Mouse (Mus musculus) mouse trophoblast stem cell (cell line): ENCODE measurements around the gene Vps35l.

Source experiments
- in situ Hi-C, 2 experiments: fragments of 300-500 bp; cut with MseI, MboI; formaldehyde crosslinking; loops; 2 replicates in 1 of 2; 3 replicates in 1 of 2; pipeline ENCODE4 v1.15.1; 2025

The Vps35l gene

DNA sequence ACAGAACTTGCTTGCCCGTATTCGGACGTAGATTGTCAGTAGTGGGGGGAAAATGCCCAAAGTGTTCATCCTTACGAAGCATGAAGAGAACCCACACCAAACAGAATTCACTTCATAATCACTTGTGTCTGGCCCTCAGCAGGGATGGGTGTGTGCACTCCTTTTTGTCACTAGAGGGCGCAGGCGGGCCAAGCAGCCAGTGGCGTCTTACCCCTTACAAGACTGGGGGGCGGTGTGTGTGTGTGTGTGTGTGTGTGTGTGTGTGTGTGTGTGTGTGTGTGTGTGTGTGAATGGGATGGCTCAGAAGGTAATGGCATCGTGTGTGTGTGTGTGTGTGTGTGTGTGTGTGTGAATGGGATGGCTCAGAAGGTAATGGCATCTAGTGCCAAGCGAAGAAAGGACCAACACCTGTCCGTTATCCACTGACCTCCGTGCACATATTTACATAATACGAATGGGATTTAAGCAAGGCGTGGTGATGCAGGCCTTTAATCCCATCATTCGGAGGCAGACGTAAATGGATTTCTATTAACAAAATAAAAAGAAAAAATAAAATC, at the start of gene Vps35l:
TSS of gene Vps35l (plus strand) at position 252 of the 557 bp plus-strand sequence.
- in situ Hi-C loops: no loop called here

DNA sequence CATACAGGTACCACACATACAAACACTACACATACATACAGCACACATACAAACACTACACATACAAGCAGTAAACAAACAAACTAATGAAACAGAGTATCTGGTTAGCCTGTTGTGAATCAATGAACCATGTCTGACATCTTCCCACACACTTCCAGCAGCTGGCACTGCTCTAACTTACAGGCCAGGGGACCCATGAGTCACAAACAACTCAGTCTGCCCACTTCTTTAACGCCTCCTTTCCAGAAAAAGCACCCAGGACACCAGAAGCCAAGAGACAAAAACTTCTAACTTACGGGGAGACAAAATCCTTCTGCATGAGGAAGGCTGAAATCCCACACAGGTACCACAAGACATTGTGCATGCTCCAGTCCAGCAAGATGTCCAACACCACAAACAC, 48.7 kb upstream of the Vps35l start:
- in situ Hi-C loops: no loop called here

- in situ Hi-C loops: no loop called here
These were observed 43.9 kb upstream of the Vps35l start for GRCm38 (mm10) chr7:118696146-118696545.

DNA sequence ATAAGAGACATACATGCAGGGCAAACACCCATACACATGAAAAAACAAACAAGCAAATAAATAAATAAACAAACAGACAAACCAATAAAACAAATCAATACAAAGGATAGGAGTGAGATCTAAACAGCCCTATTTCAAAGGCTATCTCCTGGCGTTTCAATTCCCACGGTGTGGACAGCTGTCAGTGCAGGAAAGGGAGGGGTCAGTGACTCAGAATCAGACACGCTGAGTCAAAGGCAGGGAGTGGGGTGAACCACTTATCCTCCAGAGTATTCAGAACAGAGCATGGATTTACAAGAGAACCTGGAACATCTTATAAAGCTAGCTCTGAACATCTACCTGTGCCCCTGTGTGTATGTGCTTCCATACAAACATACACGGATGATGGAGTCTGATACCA, 42.9 kb upstream of the Vps35l start:
- in situ Hi-C loops: no loop called here

DNA sequence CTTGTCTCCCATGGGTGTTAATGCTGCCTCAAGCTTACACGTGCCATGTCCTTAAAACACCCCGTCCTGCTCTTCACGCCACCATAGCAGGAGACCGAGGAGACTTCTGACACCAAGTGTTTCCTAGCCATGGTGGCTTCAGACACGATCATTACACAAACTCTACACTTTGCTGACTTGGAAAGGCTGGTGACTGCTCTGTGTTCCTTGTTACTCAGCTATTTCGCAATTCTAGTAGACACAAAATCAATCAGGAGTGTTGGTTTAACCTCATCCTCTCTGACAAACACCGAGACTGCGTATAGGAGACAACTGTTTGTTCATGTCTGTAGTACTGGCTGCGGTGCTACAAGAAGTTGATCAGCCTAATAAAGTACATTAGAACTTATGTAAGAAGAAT, 41.1 kb upstream of the Vps35l start:
- in situ Hi-C loops: no loop called here

DNA sequence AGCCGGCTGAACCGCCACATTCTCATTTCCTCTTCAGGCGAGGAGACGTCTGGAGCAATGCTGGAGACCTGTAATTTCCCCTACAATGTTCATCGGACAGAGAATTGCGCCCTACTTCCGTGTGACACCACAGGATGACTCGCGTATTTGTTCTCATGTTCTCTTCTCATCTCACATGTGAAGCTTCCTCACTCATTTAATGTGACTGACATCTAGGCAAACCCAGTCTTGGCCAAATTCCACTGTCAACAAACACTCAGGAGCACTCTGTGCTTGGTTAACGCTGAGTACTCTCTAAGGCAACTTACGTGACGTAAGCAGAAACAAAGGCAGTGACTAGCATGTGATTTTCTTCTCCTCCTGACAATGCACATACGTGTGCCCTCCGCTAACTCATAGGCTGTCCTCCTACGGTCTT, 36.9 kb upstream of the Vps35l start:
- in situ Hi-C loops: no loop called here

DNA sequence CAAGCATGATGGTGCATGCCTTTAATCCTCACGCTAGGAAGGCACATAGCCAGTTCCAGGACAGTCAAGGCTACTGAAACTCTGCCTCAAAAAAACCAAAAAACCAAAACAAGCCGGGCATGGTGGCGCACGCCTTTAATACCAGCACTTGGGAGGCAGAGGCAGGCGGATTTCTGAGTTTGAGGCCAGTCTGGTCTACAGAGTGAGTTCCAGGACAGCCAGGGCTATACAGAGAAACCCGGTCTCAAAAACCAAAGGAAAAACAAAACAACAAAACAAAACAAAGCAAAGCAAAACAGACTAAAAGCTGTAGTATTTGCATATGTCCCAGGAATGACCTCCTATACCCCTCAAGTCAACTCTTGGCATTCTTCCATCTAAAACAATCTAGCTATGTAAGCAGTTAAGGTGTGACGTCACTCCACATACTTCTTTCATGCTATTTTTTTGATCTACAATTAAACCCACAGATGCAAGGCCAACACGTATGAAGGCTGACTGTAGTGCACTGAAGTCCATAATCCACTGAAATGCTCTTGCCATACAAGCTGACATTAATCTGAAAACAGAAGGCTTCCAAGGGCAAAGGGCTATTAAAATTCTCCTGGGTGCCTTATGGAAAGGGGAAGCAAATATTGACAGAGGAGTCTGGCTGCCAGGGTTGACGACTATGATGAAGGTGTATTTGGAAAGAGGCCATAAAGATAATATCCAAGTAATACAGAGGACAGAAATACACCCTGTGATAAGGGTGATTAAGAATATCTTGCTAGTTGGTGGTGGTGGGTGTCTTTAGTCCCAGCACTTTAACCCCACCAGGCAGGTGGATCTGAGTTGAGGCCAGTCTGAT, 35.8 kb upstream of the Vps35l start:
- in situ Hi-C loops: no loop called here

DNA sequence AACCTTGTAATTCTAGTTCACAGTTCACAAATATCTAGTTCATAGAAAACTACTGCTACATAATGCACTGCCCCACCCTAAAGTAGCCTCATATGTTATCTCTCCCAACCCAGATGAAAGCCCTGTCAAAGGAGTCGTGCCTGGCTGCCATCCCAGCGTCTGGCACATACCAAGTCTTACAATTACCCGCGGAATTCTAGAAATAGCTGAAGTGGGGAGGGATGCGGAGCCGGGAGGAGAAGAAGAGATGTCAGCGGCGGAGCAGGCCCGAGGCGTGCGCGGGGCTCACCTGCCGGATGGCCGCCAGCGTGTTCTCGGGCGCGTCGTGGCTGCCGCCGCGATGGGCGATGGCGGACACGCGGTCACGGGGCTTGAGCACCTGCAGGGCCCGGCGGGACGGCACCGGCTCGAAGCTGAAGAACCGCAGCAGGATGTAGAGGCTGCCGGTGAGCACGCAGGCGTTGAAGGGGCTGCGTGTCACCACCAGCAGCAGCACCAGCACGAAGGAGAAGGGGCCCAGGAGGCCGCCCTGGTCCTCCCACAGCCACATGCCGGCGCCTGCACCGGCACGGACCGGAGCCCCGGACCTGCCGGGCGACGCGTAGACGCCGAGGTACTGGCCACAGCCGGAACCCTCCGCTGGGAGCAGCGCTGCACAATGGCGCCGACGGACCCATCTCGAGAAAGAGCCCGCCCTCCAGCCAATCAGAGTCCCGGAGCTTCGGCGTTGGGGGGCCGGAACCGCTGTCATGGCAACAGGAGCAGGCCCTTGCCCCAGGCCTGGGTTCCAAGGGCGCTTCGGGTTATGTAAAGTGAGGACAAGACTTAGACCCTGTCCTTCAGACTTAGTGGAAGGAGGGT, 34.7 kb upstream of the Vps35l start, which contains the start of gene Gde1:
TSS of gene Gde1 (minus strand) at position 678 of the 861 bp plus-strand sequence.
- in situ Hi-C loops: no loop called here

GRCm38 (mm10) chr7:118706051-118706450, 34.0 kb upstream of the Vps35l start:
- in situ Hi-C loops: no loop called here

GRCm38 (mm10) chr7:118706488-118706887, 33.5 kb upstream of the Vps35l start:
- in situ Hi-C loops: no loop called here

- in situ Hi-C loops: no loop called here
These were observed 32.8 kb upstream of the Vps35l start for GRCm38 (mm10) chr7:118707216-118707615.

- in situ Hi-C loops: no loop called here
These were observed 32.0 kb upstream of the Vps35l start for GRCm38 (mm10) chr7:118708002-118708401.

DNA sequence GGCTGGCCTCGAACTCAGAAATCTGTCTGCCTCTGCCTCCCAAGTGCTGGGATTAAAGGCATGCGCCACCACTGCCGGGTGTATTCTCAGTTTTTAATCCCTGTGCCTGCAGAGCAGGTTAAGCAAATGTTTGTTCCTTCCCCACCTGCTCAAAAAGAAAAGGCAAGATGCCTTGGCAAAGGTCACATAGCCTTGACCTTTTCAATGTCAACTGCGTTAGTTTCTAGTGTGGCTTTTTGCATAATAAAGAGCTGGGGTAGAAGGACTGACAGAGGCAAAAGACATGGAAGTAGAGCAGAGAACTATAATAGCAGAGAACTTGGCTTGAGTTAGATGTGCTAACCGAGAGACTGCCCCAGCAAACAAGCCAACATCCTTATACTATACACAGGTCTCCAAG, 29.2 kb upstream of the Vps35l start:
- in situ Hi-C loops: no loop called here

DNA sequence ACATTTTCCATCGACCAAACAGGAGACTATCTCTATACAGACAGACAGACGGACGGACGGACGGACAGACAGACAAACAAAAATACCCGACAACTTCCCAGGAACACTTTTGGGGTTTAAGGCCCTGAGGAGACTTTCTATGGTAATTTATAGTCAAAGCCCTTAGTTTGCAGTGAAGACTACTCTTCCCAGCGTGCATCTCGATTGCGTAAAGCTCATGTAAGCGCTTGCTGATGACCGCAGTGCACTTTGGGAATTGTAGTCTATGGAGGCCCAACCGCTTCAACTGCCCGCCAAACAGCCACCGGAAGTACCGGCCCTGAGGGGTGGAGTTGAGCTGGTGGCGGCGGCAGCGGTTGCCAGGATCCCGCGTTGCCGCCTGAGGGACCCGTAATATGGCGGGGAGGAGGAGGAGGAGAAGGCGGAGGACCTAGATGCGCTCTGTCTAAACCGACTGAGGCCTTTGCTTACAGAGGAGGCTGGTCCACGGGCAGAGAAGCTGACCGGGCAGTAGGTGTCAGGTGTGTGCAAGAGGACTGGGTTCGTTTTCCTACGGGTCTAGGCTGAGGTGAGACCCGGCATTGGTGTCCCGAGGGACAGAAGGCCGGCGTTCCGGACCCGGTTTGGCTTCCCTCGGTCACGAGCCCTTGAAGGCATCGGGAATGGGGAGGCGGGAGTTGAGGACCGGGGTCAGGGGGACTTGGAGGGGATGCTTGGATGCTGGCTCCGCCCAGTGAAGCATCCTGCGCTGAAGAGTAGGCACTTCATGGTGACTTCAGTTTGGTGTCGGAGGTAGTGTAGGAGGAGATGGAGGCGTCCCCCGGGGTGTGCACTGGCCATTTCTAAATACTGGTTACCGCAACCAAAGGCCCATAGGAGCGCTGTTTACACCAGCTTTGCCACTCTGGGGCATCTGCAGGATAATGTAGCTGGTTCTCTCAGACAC, 27.5 kb upstream of the Vps35l start, which contains the start of gene Ccp110:
TSS of gene Ccp110 (plus strand) at position 325 of the 946 bp plus-strand sequence.
- in situ Hi-C loops: no loop called here

DNA sequence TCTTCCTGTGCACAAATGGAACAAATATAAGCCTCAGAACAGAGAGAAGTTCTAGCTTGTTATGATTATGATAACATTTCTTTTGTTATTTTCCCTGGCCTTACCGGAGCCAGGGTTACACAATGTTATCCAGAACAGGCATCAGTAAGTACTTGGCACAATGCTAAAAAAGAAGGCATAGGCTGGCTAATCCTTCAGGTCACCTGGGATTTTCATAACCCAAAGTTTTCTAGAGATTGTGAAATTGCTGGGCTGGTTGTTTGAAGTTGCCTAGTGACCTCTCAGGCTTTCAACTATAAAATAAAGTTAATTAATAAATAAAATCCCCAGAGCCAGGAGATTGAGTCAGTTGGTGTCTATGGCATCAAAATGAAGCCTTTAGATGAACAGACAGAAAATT, 25.2 kb upstream of the Vps35l start:
- in situ Hi-C loops: no loop called here

DNA sequence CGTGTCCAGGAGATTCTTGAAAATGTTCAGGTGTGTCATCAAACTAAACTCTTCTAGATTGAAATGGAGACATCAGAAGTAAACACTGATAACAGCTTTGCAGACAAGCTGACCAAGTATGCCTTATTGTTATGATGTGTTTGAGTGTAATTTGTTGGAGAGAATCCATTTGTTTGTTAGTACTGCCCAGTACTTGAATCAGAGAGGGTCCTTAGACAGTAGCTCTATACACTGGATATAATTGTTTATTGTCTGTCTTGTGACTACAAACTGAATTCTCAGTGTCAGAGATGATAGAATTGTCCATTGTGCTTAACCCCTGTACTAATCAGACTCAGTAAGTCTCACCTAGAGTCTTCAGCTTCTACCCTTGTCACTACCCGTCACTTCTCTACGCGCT, 22.0 kb upstream of the Vps35l start:
- in situ Hi-C loops: no loop called here

DNA sequence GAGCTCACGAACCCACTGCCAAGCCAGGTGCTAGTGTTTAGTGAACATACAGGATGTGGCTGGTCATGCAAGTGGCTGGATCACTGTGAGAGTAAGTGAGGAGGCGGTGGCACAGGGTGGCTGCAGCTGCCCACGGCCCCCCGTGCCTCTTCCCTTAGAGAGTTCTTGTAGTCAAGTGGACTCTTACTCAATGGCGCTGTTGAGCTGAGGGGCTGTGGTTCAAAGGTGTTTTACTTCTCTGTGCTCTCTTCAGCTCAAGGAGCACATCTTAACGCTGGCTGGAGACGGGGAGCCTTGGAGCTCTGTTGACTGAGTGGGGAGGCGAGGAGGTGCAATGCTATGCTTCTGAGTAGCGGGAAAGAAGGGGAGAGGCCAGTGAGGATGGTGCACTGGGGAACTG, 16.1 kb upstream of the Vps35l start:
- in situ Hi-C loops: no loop called here

GRCm38 (mm10) chr7:118725459-118725858, 14.6 kb upstream of the Vps35l start:
- in situ Hi-C loops: no loop called here

DNA sequence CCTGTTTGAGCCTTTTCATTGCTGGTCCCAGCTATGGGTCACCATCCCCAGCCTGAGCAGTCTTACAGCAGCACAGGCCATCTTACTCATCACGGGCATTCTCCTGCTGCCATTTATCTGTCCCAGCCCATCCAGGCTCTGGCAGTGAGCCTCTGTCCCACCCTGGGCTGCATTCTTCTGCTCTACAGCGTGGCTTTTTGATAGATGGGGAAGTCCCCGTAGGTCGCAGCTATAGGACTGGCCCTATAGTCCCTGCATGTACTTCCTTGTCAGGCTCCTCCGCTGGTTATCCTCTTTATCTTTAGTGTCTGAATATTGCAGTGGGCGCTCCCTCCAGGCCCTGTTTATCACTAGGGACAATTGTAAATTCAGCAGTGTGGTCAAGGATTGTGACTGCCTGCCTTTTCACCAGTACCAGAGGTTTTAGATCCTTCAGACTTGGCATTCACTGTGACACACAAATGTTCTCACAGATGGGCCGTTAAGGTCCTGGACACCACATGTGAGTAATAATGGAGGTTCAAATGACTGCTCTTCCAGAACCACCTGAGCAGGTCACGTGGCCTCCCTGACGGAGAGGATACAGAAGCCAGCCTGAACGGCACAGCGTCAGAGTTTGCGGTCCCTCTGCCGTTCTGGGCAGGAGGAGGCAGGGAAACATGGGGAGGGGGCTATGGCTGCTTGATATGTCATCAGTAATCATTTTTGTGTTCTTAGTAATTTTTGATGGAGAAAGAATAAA, 11.0 kb upstream of the Vps35l start:
- in situ Hi-C loops: no loop called here

- in situ Hi-C loops: no loop called here
These were observed 8.2 kb upstream of the Vps35l start for GRCm38 (mm10) chr7:118731781-118732180.
